ENCODE assay signal across 31 mouse cellular contexts in genomic region chr12:67722033-67722800, GRCm38 (mm10).
DNase-seq lines count a peak whose midpoint lies in the region; ATAC-seq and TF ChIP-seq lines count a peak whose summit lies in the region.
"Had no signal": no experiment of that assay in that cellular context is flagged by ENCODE, and none has a peak within 500 bp of the region (broad histone marks: within the 10 kb centered on the region; RNA-seq: fewer than 3 reads in every experiment).

No protein-coding gene starts in this region.

- peak; percentile 89 for ATAC-seq in lung, embryonic 14.5 days (ENCODE audit: insufficient read depth)
- peak; percentile 14; the same call in 1 of the 2 replicates for ATAC-seq in lung, postnatal 0 days
- ATAC-seq in stomach, embryonic 15.5 days (ENCODE audit: insufficient read depth, low FRiP score, low read depth), result peak; percentile 58; the same call in 1 of the 2 replicates
- no peak for ATAC-seq in stomach, postnatal 0 days (ENCODE audit: low FRiP score, low TSS enrichment)
- ATAC-seq: forebrain, embryonic 15.5 days; Patski had no signal

- H3K36me3 ChIP-seq in lung, embryonic 14.5 days (ENCODE audit: insufficient read depth), result no peaks in the 10 kb centered on the region
- no peaks in the 10 kb centered on the region for H3K36me3 ChIP-seq in lung, postnatal 0 days (ENCODE audit: insufficient read depth, low read length)
- H3K36me3 ChIP-seq in stomach, embryonic 15.5 days, result no peaks in the 10 kb centered on the region
- H3K36me3 ChIP-seq in stomach, postnatal 0 days (ENCODE audit: control insufficient read depth, insufficient read depth, low read length), result no peaks in the 10 kb centered on the region
- H3K36me3 ChIP-seq: embryonic facial prominence, embryonic 10.5 days; embryonic facial prominence, embryonic 13.5 days; forebrain, embryonic 12.5 days; forebrain, embryonic 15.5 days; G1E; heart, embryonic 12.5 days; heart, embryonic 15.5 days; hindbrain, embryonic 10.5 days; hindbrain, embryonic 13.5 days had no signal

- DNase-seq in lung, embryonic 14.5 days, result peak; percentile 34
- DNase-seq in lung, adult 18-20 months, result no peak
- no peak for DNase-seq in lung, postnatal 0 days (ENCODE audit: low spot score)
- no peak for DNase-seq in lung, adult 2 months
- DNase-seq in stomach, postnatal 0 days (ENCODE audit: low spot score), result no peak
- no peak for DNase-seq in cerebellum, postnatal 25 days
- DNase-seq: adrenal gland, adult 2 months; adrenal gland, postnatal 14 days; B cell, adult 2 months; cerebellum, adult 11 months; cerebellum, adult 2 months; cerebellum, adult 9-11 months; cerebellum, postnatal 36 days; embryo, embryonic 11 days; gastrocnemius, postnatal 25 days; heart, adult 18-20 months; heart, postnatal 10 days; heart, postnatal 36 days had no signal

- H3K4me3 ChIP-seq in lung, embryonic 14.5 days (ENCODE audit: low read depth, low read length), result no peak overlapping the region
- H3K4me3 ChIP-seq in lung, postnatal 0 days (ENCODE audit: low read depth, low read length), result no peak overlapping the region
- H3K4me3 ChIP-seq in lung, adult 2 months (replicated peaks; ENCODE audit: extremely low read depth, low read depth, low read length), result no peak overlapping the region
- H3K4me3 ChIP-seq in stomach, embryonic 15.5 days (replicated peaks), result no peak overlapping the region
- no peak overlapping the region for H3K4me3 ChIP-seq in stomach, postnatal 0 days (ENCODE audit: low read depth, low read length)
- H3K4me3 ChIP-seq: embryonic facial prominence, embryonic 10.5 days; embryonic facial prominence, embryonic 13.5 days; erythroblast, embryonic 14.5 days; forebrain, embryonic 12.5 days; forebrain, embryonic 15.5 days; heart, embryonic 12.5 days; heart, embryonic 15.5 days; hindbrain, embryonic 10.5 days; hindbrain, embryonic 13.5 days had no signal

- H3K9ac ChIP-seq in lung, embryonic 14.5 days, result no peak overlapping the region
- no peak overlapping the region for H3K9ac ChIP-seq in lung, postnatal 0 days (replicated peaks; ENCODE audit: low read depth)
- H3K9ac ChIP-seq in stomach, embryonic 15.5 days, result no peak overlapping the region
- H3K9ac ChIP-seq in stomach, postnatal 0 days (ENCODE audit: low read length), result no peak overlapping the region
- H3K9ac ChIP-seq: embryonic facial prominence, embryonic 13.5 days; forebrain, embryonic 12.5 days; forebrain, embryonic 15.5 days; heart, embryonic 12.5 days; heart, embryonic 15.5 days; hindbrain, embryonic 13.5 days had no signal

- H3K4me2 ChIP-seq in lung, embryonic 14.5 days, result no peak overlapping the region
- no peak overlapping the region for H3K4me2 ChIP-seq in lung, postnatal 0 days (replicated peaks; ENCODE audit: low read depth, low read length)
- H3K4me2 ChIP-seq in stomach, embryonic 15.5 days, result no peak overlapping the region
- no peak overlapping the region for H3K4me2 ChIP-seq in stomach, postnatal 0 days (replicated peaks; ENCODE audit: low read depth)
- H3K4me2 ChIP-seq: embryonic facial prominence, embryonic 13.5 days; forebrain, embryonic 12.5 days; forebrain, embryonic 15.5 days; heart, embryonic 12.5 days; heart, embryonic 15.5 days; hindbrain, embryonic 13.5 days had no signal

- no peaks in the 10 kb centered on the region for H3K27me3 ChIP-seq in lung, embryonic 14.5 days (ENCODE audit: insufficient read depth, low read length)
- no peaks in the 10 kb centered on the region for H3K27me3 ChIP-seq in lung, postnatal 0 days (replicated peaks; ENCODE audit: insufficient read depth, low read length)
- H3K27me3 ChIP-seq in stomach, embryonic 15.5 days (replicated peaks), result no peaks in the 10 kb centered on the region
- H3K27me3 ChIP-seq in stomach, postnatal 0 days (ENCODE audit: control insufficient read depth, insufficient read depth, low read length), result no peaks in the 10 kb centered on the region
- H3K27me3 ChIP-seq: CH12.LX; embryonic facial prominence, embryonic 13.5 days; forebrain, embryonic 12.5 days; forebrain, embryonic 15.5 days; heart, embryonic 12.5 days; heart, embryonic 15.5 days; hindbrain, embryonic 13.5 days; Patski had no signal

- no peak for TF ChIP-seq EP300 in lung, postnatal 0 days (IDR thresholded peaks at IDR 0.05)
- no peak for TF ChIP-seq EP300 in stomach, postnatal 0 days (optimal IDR thresholded peaks at IDR 0.05)

- no peak for TF ChIP-seq CTCF in lung, embryonic 14.5 days (IDR thresholded peaks at IDR 0.05; ENCODE audit: low read depth)
- TF ChIP-seq CTCF in lung, postnatal 0 days (IDR thresholded peaks at IDR 0.05), result no peak
- TF ChIP-seq CTCF in lung, adult 2 months (IDR thresholded peaks at IDR 0.05; ENCODE audit: insufficient read depth, low read length), result no peak
- no peak for TF ChIP-seq CTCF in stomach, postnatal 0 days (IDR thresholded peaks at IDR 0.05; ENCODE audit: low read depth)

- no peaks in the 10 kb centered on the region for H3K9me3 ChIP-seq in lung, embryonic 14.5 days (ENCODE audit: low read depth, low read length)
- no peaks in the 10 kb centered on the region for H3K9me3 ChIP-seq in lung, postnatal 0 days (ENCODE audit: low read length)
- no peaks in the 10 kb centered on the region for H3K9me3 ChIP-seq in stomach, embryonic 15.5 days
- no peaks in the 10 kb centered on the region for H3K9me3 ChIP-seq in stomach, postnatal 0 days (ENCODE audit: control insufficient read depth, low read length)
- H3K9me3 ChIP-seq: embryonic facial prominence, embryonic 10.5 days; embryonic facial prominence, embryonic 13.5 days; forebrain, embryonic 12.5 days; forebrain, embryonic 15.5 days; heart, embryonic 12.5 days; heart, embryonic 15.5 days; hindbrain, embryonic 10.5 days; hindbrain, embryonic 13.5 days had no signal

- 50% methylated on average over 6 of the region's 6 CpGs for WGBS in lung, embryonic 14.5 days
- WGBS in lung, postnatal 0 days, result 45% methylated on average over 6 of the region's 6 CpGs
- 55% methylated on average over 6 of the region's 6 CpGs for WGBS in lung, adult 2 months
- WGBS in stomach, embryonic 15.5 days, result 52% methylated on average over 6 of the region's 6 CpGs
- WGBS in stomach, postnatal 0 days, result 49% methylated on average over 6 of the region's 6 CpGs

- no peak overlapping the region for H3K27ac ChIP-seq in lung, embryonic 14.5 days (ENCODE audit: low read depth)
- H3K27ac ChIP-seq in lung, postnatal 0 days (ENCODE audit: low read length), result no peak overlapping the region
- peak overlapping the region; percentile 63; the same call in 1 of the 2 replicates for H3K27ac ChIP-seq in stomach, embryonic 15.5 days
- H3K27ac ChIP-seq in stomach, postnatal 0 days (replicated peaks), result no peak overlapping the region
- H3K27ac ChIP-seq: embryonic facial prominence, embryonic 10.5 days; embryonic facial prominence, embryonic 13.5 days; forebrain, embryonic 12.5 days; forebrain, embryonic 15.5 days; heart, embryonic 15.5 days; hindbrain, embryonic 10.5 days; hindbrain, embryonic 13.5 days had no signal

- no peaks in the 10 kb centered on the region for H3K4me1 ChIP-seq in lung, embryonic 14.5 days (ENCODE audit: insufficient read depth)
- no peaks in the 10 kb centered on the region for H3K4me1 ChIP-seq in lung, postnatal 0 days (ENCODE audit: insufficient read depth, low read depth, low read length)
- no peaks in the 10 kb centered on the region for H3K4me1 ChIP-seq in lung, adult 2 months (ENCODE audit: control insufficient read depth, insufficient read depth, low read length)
- no peaks in the 10 kb centered on the region for H3K4me1 ChIP-seq in stomach, embryonic 15.5 days
- no peaks in the 10 kb centered on the region for H3K4me1 ChIP-seq in stomach, postnatal 0 days (replicated peaks; ENCODE audit: control insufficient read depth, insufficient read depth)
- H3K4me1 ChIP-seq: embryonic facial prominence, embryonic 10.5 days; embryonic facial prominence, embryonic 13.5 days; forebrain, embryonic 12.5 days; forebrain, embryonic 15.5 days; heart, embryonic 12.5 days; heart, embryonic 15.5 days; hindbrain, embryonic 10.5 days; hindbrain, embryonic 13.5 days had no signal

- no peak for TF ChIP-seq POLR2A in lung, adult 2 months (IDR thresholded peaks at IDR 0.05; ENCODE audit: borderline replicate concordance, extremely low read depth, low read depth, low read length)
